Mouse (Mus musculus) spleen, adult 2 months (tissue): ENCODE measurements around the gene Rpl36-ps4. TPM values are rescaled to one million over a fixed set of nuclear protein-coding genes. Genes with fewer than 3 reads are reported as not detected.
"Not testable (repeated sequence)": the region's sequence is repeated elsewhere in the genome, so short reads cannot be mapped to it uniquely, and the experiment has no call there.

Experiments used
- DNase-seq, 2 experiments: peaks; one replicate each; pipeline versions ENCODE4 v3.0.0 to v3.0.0-alpha.2; 2012 to 2021; ENCODE audit warnings: low spot score in 2 of 2, low read depth in 1 of 2
- H3K27ac ChIP-seq: fragments of 200-500 bp; 2 replicates; pipeline ENCODE4 v1.5.1; 2012; ENCODE audit warnings: low read length, inconsistent platforms; ENCODE audit not compliant: insufficient read depth
- H3K27me3 ChIP-seq: fragments of 200-500 bp; 2 replicates; pipeline ENCODE4 v1.6.1; 2012; ENCODE audit warnings: mild to moderate bottlenecking, moderate library complexity, low read length, inconsistent platforms; ENCODE audit not compliant: control insufficient read depth, insufficient read depth
- H3K36me3 ChIP-seq: fragments of 200-500 bp; 2 replicates; pipeline ENCODE4 v1.6.1; 2012; ENCODE audit warnings: mild to moderate bottlenecking, low read length, inconsistent platforms; ENCODE audit not compliant: control insufficient read depth, insufficient read depth
- H3K4me1 ChIP-seq: fragments of 200-500 bp; 2 replicates; pipeline ENCODE4 v1.6.1; 2011; ENCODE audit warnings: inconsistent platforms; ENCODE audit not compliant: control insufficient read depth, insufficient read depth, insufficient read length
- H3K4me3 ChIP-seq: fragments of 200-500 bp; 2 replicates; pipeline ENCODE4 v1.5.1; 2011; ENCODE audit warnings: mild to moderate bottlenecking, inconsistent platforms; ENCODE audit not compliant: insufficient read depth, insufficient read length; ENCODE audit errors: extremely low read depth
- CTCF ChIP-seq: fragments of 200-500 bp; IDR thresholded peaks from 2 replicates; pipeline ENCODE4 v1.5.1; 2011; ENCODE audit warnings: mild to moderate bottlenecking, inconsistent platforms; ENCODE audit not compliant: insufficient read depth, insufficient read length, insufficient replicate concordance; ENCODE audit errors: extremely low read depth
- POLR2A ChIP-seq: fragments of 200-500 bp; IDR thresholded peaks from 2 replicates; pipeline ENCODE4 v1.6.1; 2011; ENCODE audit warnings: low read depth, low read length, inconsistent platforms
- WGBS: fragments of 180-500 bp; shearing (Covaris S2); methylation state at CpG from one replicate; pipeline ENCODE4 v1.1.7; 2018; 5-methylcytosine and 5-hydroxymethylcytosine counted together
- polyA plus RNA-seq: library from polyadenylated mRNA; depleted of rRNA; stranded (reverse); fragments of >200 nt; gene quantifications from 2 replicates; pipeline ENCODE4 v1.2.3, GENCODE M21; 2012

The Rpl36-ps4 gene
- polyA plus RNA-seq, 1 experiment: not detected

DNA sequence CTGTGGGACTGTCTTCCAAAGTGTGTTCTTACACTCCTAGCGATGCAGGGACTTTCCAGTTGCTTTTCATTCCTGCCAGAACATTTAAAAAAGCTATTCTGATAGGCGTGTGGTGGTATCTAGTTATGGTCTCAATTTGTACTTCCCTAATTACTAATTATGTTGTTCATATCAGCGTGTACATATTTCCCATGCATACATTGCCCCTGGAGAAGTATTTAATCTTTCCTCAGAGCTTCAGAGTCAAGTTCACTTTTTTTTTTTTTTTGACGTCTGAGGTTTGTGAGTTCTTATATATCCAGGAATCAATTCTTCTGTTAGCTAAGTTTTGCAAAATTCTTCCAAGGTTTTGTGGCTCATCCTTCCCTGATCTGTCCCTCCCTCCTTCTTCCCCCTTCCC lies 15.4 kb downstream of the Rpl36-ps4 start:
- no peaks in the 10 kb centered on the region for H3K36me3 ChIP-seq
- H3K4me1 ChIP-seq: no peaks in the 10 kb centered on the region
- no peak overlapping the region for H3K4me3 ChIP-seq
- no peak for DNase-seq
- 82% methylated on average over 4 of the region's 4 CpGs for WGBS
- H3K27ac ChIP-seq: no peak overlapping the region
- H3K27me3 ChIP-seq: no peaks in the 10 kb centered on the region
- no peak for TF ChIP-seq POLR2A
- no peak for TF ChIP-seq CTCF

DNA sequence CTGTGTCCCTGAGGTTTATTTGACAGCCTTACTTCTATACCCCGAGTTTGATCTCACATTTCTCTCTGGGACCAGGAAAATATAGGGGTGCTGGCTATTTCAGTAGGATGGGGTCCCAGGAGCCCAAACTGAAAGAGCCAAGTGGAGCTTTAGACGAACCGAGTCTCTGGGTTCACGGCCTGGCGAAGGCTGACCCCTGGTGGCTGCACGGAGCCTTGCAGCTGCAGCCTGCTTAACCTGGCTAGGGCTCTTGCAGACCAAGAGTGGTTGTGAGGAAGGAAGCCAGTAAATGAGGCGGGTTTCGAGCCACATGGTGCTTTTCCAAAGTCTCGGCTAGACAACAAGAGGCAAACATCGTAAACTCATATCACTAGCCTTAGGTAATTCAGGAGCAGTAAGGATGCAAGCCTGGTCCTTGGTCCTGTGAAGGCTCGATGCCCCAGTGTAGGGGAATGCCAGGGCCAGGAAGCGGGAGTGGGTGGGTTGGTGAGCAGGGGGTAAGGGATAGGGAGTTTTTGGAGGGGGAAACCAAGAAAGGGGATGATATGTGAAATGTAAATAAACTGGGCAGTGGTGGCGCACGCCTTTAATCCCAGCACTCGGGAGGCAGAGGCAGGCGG lies 28.3 kb downstream of the Rpl36-ps4 start:
- peak; percentile 22 to 72 for DNase-seq
- Histone ChIP-seq H3K36me3 (no peaks in the 10 kb centered on the region), H3K27me3 (no peaks in the 10 kb centered on the region), H3K4me1 (no peaks in the 10 kb centered on the region; the same call in 1 of the 2 replicates), H3K27ac (no peak overlapping the region), H3K4me3 (no peak overlapping the region)
- 35% methylated on average over 16 of the region's 16 CpGs for WGBS
- TF ChIP-seq POLR2A (no peak), CTCF (peak; percentile 99)

DNA sequence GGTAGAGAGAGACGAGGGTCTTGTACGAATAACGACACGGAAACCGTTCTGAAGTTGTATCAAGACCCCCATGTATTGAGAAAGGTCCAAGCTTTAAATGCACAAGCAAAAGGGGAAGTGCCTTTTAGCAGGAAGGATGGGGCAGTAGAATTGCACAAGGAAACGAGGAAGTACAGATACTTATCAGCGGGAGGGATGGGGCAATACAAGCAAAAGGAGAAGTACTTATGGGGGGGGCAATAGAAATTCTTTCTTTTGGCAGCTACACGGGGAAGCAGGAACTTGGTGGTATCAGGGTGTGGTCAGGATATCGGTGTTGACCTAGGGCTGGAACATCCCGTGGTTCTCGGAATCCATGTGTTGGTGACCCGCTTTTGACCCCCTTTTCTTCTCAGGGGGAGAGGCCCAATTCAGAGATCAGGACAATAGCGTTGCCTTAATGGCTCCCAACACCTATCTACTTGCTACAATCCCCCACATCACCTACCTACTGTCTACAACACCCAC lies 33.9 kb downstream of the Rpl36-ps4 start:
- not testable (repeated sequence) for H3K36me3 ChIP-seq, DNase-seq, H3K4me1 ChIP-seq, H3K27ac ChIP-seq, H3K27me3 ChIP-seq, H3K4me3 ChIP-seq
- WGBS: 58% methylated on average over 13 of the region's 13 CpGs

DNA sequence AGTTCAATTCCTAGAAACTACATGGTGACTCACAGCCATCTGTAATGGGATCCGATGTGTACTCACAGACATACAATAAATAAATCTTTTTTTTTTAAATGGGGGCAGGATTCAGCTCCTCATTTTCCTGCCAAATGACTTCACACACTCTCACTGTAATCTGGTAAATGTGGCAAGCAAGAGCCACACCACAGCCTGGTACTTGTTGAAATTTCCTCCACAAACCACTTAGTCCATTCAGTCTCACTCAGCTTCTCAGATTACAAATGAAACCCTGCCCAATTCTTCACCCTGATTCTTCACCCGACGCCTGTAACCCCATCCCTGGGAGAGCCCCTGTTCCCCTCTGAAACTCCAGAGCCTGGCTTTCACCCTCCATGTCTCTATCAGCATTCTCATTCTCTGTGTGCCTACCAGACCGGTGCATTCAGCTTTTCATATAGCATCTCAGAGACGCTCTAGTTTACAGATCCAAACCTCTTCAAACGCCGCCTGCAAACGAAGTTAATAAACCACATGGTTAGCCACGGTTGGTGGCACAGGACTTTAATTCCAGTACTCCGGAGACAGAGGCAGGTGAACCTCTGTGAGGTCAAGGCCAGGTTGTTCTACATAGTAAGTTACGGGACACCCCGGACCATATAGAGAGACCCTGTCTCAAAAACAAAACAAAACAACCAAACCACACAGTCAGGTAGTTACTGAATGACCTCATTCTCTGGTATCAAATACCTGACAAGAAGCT lies 36.5 kb downstream of the Rpl36-ps4 start:
- no peak for DNase-seq
- H3K27ac ChIP-seq: no peak overlapping the region
- no peaks in the 10 kb centered on the region for H3K4me1 ChIP-seq
- no peak overlapping the region for H3K4me3 ChIP-seq
- H3K27me3 ChIP-seq: no peaks in the 10 kb centered on the region
- 88% methylated on average over 12 of the region's 12 CpGs for WGBS
- H3K36me3 ChIP-seq: no peaks in the 10 kb centered on the region
- TF ChIP-seq CTCF (no peak), POLR2A (no peak)

DNA sequence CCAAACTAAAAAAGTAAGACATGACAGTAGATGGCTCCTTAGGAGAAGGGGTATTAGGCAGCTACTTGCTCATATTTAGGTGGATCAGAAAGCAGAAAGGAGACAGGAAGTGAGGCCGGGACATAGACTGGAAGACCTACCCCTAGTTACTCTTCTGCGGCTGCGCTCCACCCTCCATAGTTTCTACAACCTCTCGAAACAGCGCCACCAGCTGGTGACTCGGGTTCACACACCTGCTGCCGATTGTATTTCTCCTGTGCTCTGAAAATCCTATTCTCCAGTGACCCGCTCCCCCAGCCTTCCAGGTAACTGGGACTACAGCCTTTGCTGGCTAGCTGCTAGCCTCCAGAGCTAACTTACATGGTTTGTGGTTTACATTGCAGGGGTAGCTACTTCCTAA lies 37.5 kb downstream of the Rpl36-ps4 start:
- no peak for TF ChIP-seq POLR2A
- TF ChIP-seq CTCF: no peak
- Histone ChIP-seq H3K27me3 (no peaks in the 10 kb centered on the region), H3K36me3 (no peaks in the 10 kb centered on the region), H3K27ac (no peak overlapping the region), H3K4me3 (no peak overlapping the region), H3K4me1 (no peaks in the 10 kb centered on the region)
- whole genome bisulfite sequencing: 74% methylated on average over 8 of the region's 8 CpGs
- DNase-seq: no peak

DNA sequence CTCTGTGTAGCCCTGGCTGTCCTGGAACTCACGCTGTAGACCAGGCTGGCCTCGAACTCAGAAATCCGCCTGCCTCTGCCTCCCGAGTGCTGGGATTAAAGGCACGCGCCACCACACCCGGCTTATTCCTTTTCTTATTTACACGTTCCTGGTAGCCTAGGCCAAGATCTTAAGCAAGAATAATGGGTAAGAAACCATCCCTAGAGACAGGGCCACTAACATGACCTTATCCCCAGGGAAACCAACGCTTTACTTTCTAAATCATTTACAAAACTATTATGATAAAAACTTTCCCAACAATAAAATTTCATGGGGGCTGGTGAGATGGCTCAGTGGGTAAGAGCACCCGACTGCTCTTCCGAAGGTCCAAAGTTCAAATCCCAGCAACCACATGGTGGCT lies 38.6 kb downstream of the Rpl36-ps4 start:
- DNase-seq, H3K27ac ChIP-seq, H3K36me3 ChIP-seq, H3K4me3 ChIP-seq, H3K4me1 ChIP-seq, H3K27me3 ChIP-seq: not testable (repeated sequence)
- 95% methylated on average over 11 of the region's 11 CpGs for WGBS

DNA sequence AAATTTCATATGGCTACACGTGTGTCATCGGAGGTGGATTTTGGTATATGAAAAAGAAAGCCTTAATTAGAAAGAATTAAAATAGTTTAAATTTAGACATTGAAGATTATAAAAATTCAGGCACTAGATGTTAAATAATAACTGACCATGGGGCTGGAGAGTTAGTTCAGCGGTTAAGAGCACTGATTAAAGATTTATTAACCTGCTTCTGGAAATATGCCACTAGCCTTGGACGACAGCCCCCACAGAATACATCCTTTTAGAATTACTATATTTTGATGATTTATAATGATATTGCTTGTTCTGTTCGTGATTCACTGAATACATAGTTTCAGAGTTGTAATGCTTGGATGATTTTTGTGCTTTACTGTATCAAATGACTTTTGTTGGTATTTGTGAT lies 39.2 kb downstream of the Rpl36-ps4 start:
- not testable (repeated sequence) for H3K4me3 ChIP-seq, H3K36me3 ChIP-seq, H3K4me1 ChIP-seq, DNase-seq, H3K27ac ChIP-seq, H3K27me3 ChIP-seq
- 90% methylated on average over 5 of the region's 5 CpGs for WGBS
